Mouse (Mus musculus): ENCODE measurements around the gene Ercc2. TPM values are rescaled to one million over a fixed set of nuclear protein-coding genes. Genes with fewer than 3 reads are reported as not detected.
A peak's percentile ranks its signal among the peaks of the same experiment; 100 is the strongest.

Gene Ercc2
- polyA plus RNA-seq (2011; ENCODE audit: insufficient read depth, insufficient read length, low read depth, missing spikeins), result 22.6 and 28.5 TPM in 2 replicates

DNA sequence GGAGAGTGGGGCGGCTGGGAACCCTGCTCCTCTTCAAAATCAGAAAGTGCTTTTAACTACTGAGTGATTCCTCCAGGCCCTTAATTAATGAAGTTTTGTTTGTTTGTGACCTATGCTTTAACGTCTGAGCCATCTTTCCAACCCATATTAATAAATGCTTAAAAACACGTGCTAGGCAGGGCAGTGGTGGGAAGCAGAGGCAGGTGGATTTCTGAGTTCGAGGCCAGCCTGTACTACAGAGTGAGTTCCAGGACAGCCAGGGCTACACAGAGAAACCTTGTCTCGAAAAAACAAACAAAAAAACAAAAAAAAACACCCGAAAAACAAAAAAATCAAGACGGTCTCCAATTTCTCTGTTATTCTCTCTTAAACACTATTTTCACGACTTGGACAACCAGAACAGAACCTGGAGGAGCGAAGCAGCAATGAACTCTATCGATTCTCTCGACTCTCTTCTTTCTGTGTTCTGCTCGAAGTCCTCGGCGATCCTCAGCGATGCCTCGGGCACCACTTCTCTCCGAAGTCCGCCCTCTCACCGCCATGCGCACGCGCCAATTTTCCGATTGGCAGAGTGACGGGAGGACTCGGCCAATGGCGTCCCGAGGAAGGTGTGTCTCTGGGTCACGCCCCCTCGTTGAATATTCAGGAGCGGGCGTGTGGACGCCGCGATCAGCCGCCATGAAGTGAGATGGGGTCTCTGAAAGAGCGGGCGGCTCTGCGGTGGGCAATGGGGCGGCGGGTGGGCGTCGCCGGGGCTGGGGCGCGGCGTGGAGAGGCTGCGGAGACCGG is at the start of gene Ercc2:
Gene Ercc2 (plus strand): TSS at position 634 of the 789 bp plus-strand sequence.
- Histone ChIP-seq H3K4me1 (ENCODE audit: control insufficient read depth, insufficient read depth, low read length) (no peaks in the 10 kb centered on the region), H3K27ac (ENCODE audit: insufficient read depth, low read length) (no peak within 1 kb of the TSS), H3K4me3 (ENCODE audit: low read depth, low read length) (peak within 1 kb of the TSS; percentile 89), H3K9ac (ENCODE audit: low read depth, poor library complexity, severe bottlenecking) (peak within 1 kb of the TSS; percentile 73), H3K36me3 (ENCODE audit: control insufficient read depth, insufficient read depth, low read length, poor library complexity, severe bottlenecking) (peaks cover 7% of the 10 kb centered on the region), H3K27me3 (ENCODE audit: control insufficient read depth, insufficient read depth, low read length, poor library complexity, severe bottlenecking) (no peaks in the 10 kb centered on the region), H3K9me3 (replicated peaks; ENCODE audit: control insufficient read depth, insufficient read depth, low read length, poor library complexity, severe bottlenecking) (no peaks in the 10 kb centered on the region)
- TF ChIP-seq CTCF (IDR thresholded peaks at IDR 0.05; ENCODE audit: low read depth, low read length) (no peak), POLR2A (IDR thresholded peaks at IDR 0.05; ENCODE audit: insufficient read depth, low read length) (no peak), EP300 (IDR thresholded peaks at IDR 0.05; ENCODE audit: insufficient read depth, low read depth, low read length) (no peak)

DNA sequence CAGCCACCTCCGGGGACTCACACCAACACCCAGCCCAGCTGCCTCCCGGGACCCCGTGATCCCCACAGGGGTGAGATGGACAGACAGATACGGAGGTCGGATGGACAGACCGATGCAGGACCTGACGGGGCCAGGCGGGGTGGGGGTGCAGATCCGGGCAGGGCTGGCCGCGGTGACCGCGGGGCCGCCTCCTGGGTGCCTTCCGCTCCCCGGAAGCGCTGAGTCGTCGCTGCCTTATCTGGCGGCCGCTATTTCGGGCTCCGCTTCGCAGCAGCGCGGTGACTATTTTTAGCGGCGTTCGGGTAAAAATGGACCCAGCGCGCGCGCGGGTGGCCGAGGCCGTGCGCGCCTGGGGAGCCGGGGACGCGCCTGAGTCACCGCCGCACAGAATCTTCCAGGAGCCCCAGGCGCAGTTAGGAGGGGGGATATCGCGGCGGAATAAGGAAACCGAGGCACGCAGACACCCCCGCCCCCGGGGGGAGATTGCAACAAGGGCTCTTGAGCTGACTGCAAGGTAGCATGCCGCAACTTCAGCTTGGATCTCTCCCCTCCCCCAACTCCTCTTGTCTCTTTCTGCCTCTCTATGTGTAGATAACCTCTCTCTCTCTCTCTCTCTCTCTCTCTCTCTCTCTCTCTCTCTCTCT is 49.0 kb upstream of the Ercc2 start:
- Histone ChIP-seq H3K9ac (ENCODE audit: low read depth, poor library complexity, severe bottlenecking) (peak overlapping the region; percentile 74), H3K9me3 (replicated peaks; ENCODE audit: control insufficient read depth, insufficient read depth, low read length, poor library complexity, severe bottlenecking) (no peaks in the 10 kb centered on the region), H3K4me1 (ENCODE audit: control insufficient read depth, insufficient read depth, low read length) (no peaks in the 10 kb centered on the region), H3K4me3 (ENCODE audit: low read depth, low read length) (peak overlapping the region; percentile 74), H3K27me3 (ENCODE audit: control insufficient read depth, insufficient read depth, low read length, poor library complexity, severe bottlenecking) (peaks cover 5% of the 10 kb centered on the region), H3K27ac (ENCODE audit: insufficient read depth, low read length) (no peak overlapping the region), H3K36me3 (ENCODE audit: control insufficient read depth, insufficient read depth, low read length, poor library complexity, severe bottlenecking) (no peaks in the 10 kb centered on the region)
- TF ChIP-seq POLR2A (IDR thresholded peaks at IDR 0.05; ENCODE audit: insufficient read depth, low read length) (no peak), CTCF (IDR thresholded peaks at IDR 0.05; ENCODE audit: low read depth, low read length) (no peak), EP300 (IDR thresholded peaks at IDR 0.05; ENCODE audit: insufficient read depth, low read depth, low read length) (no peak)

DNA sequence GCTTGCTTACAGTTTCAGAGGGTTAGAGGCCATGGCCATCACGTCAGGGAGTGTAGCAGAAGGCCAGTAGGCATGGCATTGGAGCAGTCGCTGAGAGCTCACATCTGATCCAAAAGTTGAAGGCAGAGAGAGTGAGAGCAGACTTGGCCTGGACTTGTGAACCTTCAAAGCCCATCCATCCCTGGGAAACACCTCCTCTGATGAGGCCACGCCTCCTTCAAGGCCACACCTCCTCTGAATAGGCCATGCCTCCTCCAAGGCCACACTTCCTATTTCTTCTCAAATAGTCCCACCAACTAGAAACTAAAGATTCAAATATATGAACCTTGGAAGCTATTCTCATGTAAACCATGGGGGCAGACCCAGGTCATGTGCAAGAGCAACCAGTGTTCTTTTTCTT is 46.2 kb upstream of the Ercc2 start:
- no peaks in the 10 kb centered on the region for H3K4me1 ChIP-seq (ENCODE audit: control insufficient read depth, insufficient read depth, low read length)
- no peaks in the 10 kb centered on the region for H3K9me3 ChIP-seq (replicated peaks; ENCODE audit: control insufficient read depth, insufficient read depth, low read length, poor library complexity, severe bottlenecking)
- peaks cover 5% of the 10 kb centered on the region for H3K27me3 ChIP-seq (ENCODE audit: control insufficient read depth, insufficient read depth, low read length, poor library complexity, severe bottlenecking)
- TF ChIP-seq POLR2A (IDR thresholded peaks at IDR 0.05; ENCODE audit: insufficient read depth, low read length), result peak; percentile 31
- TF ChIP-seq EP300 (IDR thresholded peaks at IDR 0.05; ENCODE audit: insufficient read depth, low read depth, low read length), result no peak
- no peaks in the 10 kb centered on the region for H3K36me3 ChIP-seq (ENCODE audit: control insufficient read depth, insufficient read depth, low read length, poor library complexity, severe bottlenecking)
- no peak overlapping the region for H3K4me3 ChIP-seq (ENCODE audit: low read depth, low read length)
- no peak overlapping the region for H3K9ac ChIP-seq (ENCODE audit: low read depth, poor library complexity, severe bottlenecking)
- no peak overlapping the region for H3K27ac ChIP-seq (ENCODE audit: insufficient read depth, low read length)

DNA sequence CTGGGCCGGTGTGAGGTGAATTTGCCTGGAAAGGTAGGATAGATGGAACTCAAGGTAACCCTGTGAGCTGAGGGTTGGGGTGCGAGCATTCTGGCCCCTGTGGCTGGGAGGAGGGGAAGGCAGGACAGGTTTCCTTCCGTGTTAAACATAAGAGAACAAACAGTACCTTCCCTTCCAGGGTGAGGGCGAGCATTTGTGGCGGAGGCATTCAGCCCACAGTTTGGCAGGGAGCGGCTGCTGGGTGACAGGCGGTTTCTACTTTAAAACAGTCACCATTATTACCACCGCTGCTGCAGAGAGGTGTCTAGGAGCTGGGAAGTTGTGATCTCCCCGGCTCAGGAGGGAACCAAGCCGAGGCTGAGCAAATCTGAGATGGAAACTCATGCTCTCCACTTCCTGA is 44.7 kb upstream of the Ercc2 start:
- no peak overlapping the region for H3K27ac ChIP-seq (ENCODE audit: insufficient read depth, low read length)
- TF ChIP-seq POLR2A (IDR thresholded peaks at IDR 0.05; ENCODE audit: insufficient read depth, low read length), result no peak
- no peak for TF ChIP-seq CTCF (IDR thresholded peaks at IDR 0.05; ENCODE audit: low read depth, low read length)
- no peak for TF ChIP-seq EP300 (IDR thresholded peaks at IDR 0.05; ENCODE audit: insufficient read depth, low read depth, low read length)
- H3K4me3 ChIP-seq (ENCODE audit: low read depth, low read length), result no peak overlapping the region
- H3K27me3 ChIP-seq (ENCODE audit: control insufficient read depth, insufficient read depth, low read length, poor library complexity, severe bottlenecking), result peaks cover 5% of the 10 kb centered on the region
- no peaks in the 10 kb centered on the region for H3K9me3 ChIP-seq (replicated peaks; ENCODE audit: control insufficient read depth, insufficient read depth, low read length, poor library complexity, severe bottlenecking)
- H3K36me3 ChIP-seq (ENCODE audit: control insufficient read depth, insufficient read depth, low read length, poor library complexity, severe bottlenecking), result no peaks in the 10 kb centered on the region
- H3K9ac ChIP-seq (ENCODE audit: low read depth, poor library complexity, severe bottlenecking), result no peak overlapping the region
- H3K4me1 ChIP-seq (ENCODE audit: control insufficient read depth, insufficient read depth, low read length), result no peaks in the 10 kb centered on the region

DNA sequence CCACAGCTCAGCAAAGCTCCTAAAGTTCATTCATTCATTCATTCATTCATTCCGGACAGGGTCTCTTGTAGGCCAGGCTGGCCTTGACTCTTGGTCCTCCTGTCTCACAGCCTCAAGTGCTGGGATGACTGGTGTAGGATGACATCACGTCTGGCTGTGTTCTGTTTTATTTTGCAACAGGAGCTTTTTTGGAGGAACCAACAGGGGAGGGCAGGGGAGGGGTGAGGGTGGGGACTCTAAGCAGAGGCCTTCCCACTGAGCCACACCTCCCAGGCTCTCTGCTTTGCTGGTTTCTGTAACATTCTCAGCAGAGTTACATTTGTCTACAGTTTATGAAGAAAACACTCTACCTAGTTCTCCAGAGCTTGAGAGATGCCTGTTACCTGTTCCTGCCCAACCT is 43.8 kb upstream of the Ercc2 start:
- TF ChIP-seq CTCF (IDR thresholded peaks at IDR 0.05; ENCODE audit: low read depth, low read length) (no peak), EP300 (IDR thresholded peaks at IDR 0.05; ENCODE audit: insufficient read depth, low read depth, low read length) (no peak)
- no peak overlapping the region for H3K9ac ChIP-seq (ENCODE audit: low read depth, poor library complexity, severe bottlenecking)
- H3K27me3 ChIP-seq (ENCODE audit: control insufficient read depth, insufficient read depth, low read length, poor library complexity, severe bottlenecking), result no peaks in the 10 kb centered on the region
- no peaks in the 10 kb centered on the region for H3K4me1 ChIP-seq (ENCODE audit: control insufficient read depth, insufficient read depth, low read length)
- H3K27ac ChIP-seq (ENCODE audit: insufficient read depth, low read length), result no peak overlapping the region
- H3K36me3 ChIP-seq (ENCODE audit: control insufficient read depth, insufficient read depth, low read length, poor library complexity, severe bottlenecking), result no peaks in the 10 kb centered on the region
- H3K4me3 ChIP-seq (ENCODE audit: low read depth, low read length), result no peak overlapping the region
- H3K9me3 ChIP-seq (replicated peaks; ENCODE audit: control insufficient read depth, insufficient read depth, low read length, poor library complexity, severe bottlenecking), result no peaks in the 10 kb centered on the region

DNA sequence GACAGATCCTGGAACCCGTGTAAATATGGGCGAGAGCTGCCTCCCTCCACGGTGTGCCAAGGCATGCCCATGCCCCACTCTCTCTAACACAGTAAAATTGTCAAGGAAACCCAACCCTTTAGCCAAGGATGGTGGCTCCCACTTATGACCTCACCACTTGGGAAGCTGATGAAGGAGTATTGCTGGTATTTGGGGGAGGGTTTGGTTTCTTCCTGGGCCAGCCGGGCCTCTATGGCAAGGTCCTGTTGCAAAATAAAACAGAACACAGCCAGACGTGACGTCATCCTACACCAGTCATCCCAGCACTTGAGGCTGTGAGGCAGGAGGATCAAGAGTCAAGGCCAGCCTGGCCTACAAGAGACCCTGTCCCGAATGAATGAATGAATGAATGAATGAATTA is 43.2 kb upstream of the Ercc2 start:
- Histone ChIP-seq H3K27me3 (ENCODE audit: control insufficient read depth, insufficient read depth, low read length, poor library complexity, severe bottlenecking) (no peaks in the 10 kb centered on the region), H3K4me1 (ENCODE audit: control insufficient read depth, insufficient read depth, low read length) (no peaks in the 10 kb centered on the region), H3K27ac (ENCODE audit: insufficient read depth, low read length) (no peak overlapping the region), H3K4me3 (ENCODE audit: low read depth, low read length) (no peak overlapping the region), H3K9ac (ENCODE audit: low read depth, poor library complexity, severe bottlenecking) (no peak overlapping the region), H3K36me3 (ENCODE audit: control insufficient read depth, insufficient read depth, low read length, poor library complexity, severe bottlenecking) (no peaks in the 10 kb centered on the region), H3K9me3 (replicated peaks; ENCODE audit: control insufficient read depth, insufficient read depth, low read length, poor library complexity, severe bottlenecking) (no peaks in the 10 kb centered on the region)
- TF ChIP-seq POLR2A (IDR thresholded peaks at IDR 0.05; ENCODE audit: insufficient read depth, low read length) (no peak), EP300 (IDR thresholded peaks at IDR 0.05; ENCODE audit: insufficient read depth, low read depth, low read length) (no peak), CTCF (IDR thresholded peaks at IDR 0.05; ENCODE audit: low read depth, low read length) (no peak)

Measured in ES-Bruce4 (cell line).